Mouse (Mus musculus): ENCODE measurements around the gene BC005537. TPM values are rescaled to one million over a fixed set of nuclear protein-coding genes. Genes with fewer than 3 reads are reported as not detected.
A peak's percentile ranks its signal among the peaks of the same experiment; 100 is the strongest.

The BC005537 gene
- polyA plus RNA-seq, 1 experiment from 2014 or later, result 43.7 TPM

DNA sequence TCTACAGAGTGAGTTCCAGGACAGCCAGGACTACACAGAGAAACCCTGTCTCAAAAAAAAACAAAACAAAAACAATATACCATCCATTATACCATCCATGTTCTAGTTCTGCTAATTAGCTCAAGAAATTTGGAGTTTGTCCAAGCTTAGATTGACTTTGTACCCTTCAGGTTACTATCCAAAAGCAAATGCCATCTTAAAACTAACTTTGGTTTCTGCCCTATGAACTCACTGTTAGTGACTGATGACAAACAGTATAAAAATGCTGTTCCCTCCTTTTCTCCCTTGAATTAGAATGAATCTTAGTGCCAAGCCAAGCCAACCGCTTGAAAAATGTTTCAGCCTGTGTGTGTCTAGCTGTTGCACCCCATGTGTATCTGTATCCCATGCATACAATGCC lies 13.2 kb downstream of the BC005537 start:
- H3K9ac ChIP-seq, result no peak overlapping the region
- H3K9me3 ChIP-seq (ENCODE audit: control insufficient read depth, low read length), result no peaks in the 10 kb centered on the region
- no peak overlapping the region for H3K27ac ChIP-seq
- WGBS, result 78% methylated on average over 1 of the region's 1 CpGs
- H3K4me1 ChIP-seq (replicated peaks; ENCODE audit: control insufficient read depth, insufficient read depth, low read length), result no peaks in the 10 kb centered on the region
- H3K4me2 ChIP-seq (replicated peaks), result no peak overlapping the region
- peaks cover 63% of the 10 kb centered on the region for H3K36me3 ChIP-seq (replicated peaks; ENCODE audit: control insufficient read depth, insufficient read depth)
- no peaks in the 10 kb centered on the region for H3K27me3 ChIP-seq (ENCODE audit: control insufficient read depth, insufficient read depth, low read length)
- no peak overlapping the region for H3K4me3 ChIP-seq (replicated peaks; ENCODE audit: low read length)
- ATAC-seq (ENCODE audit: low FRiP score) (no peak), DNase-seq (ENCODE audit: low spot score) (no peak)

- ATAC-seq (ENCODE audit: low FRiP score) (peak; percentile 64; the same call in 1 of the 2 replicates), DNase-seq (ENCODE audit: low spot score) (no peak)
- Histone ChIP-seq H3K4me2 (replicated peaks) (no peak overlapping the region), H3K27me3 (ENCODE audit: control insufficient read depth, insufficient read depth, low read length) (no peaks in the 10 kb centered on the region), H3K36me3 (replicated peaks; ENCODE audit: control insufficient read depth, insufficient read depth) (peaks cover 45% of the 10 kb centered on the region), H3K9ac (no peak overlapping the region), H3K4me3 (replicated peaks; ENCODE audit: low read length) (no peak overlapping the region), H3K4me1 (replicated peaks; ENCODE audit: control insufficient read depth, insufficient read depth, low read length) (no peaks in the 10 kb centered on the region), H3K9me3 (ENCODE audit: control insufficient read depth, low read length) (no peaks in the 10 kb centered on the region), H3K27ac (no peak overlapping the region)
- 71% methylated on average over 4 of the region's 4 CpGs for WGBS
Observed at GRCm38 (mm10) chr13:24816125-24817092, 15.0 kb downstream of the BC005537 start.

- 86% methylated on average over 1 of the region's 1 CpGs for WGBS
- Histone ChIP-seq H3K9ac (no peak overlapping the region), H3K27ac (no peak overlapping the region), H3K4me2 (replicated peaks) (no peak overlapping the region), H3K9me3 (ENCODE audit: control insufficient read depth, low read length) (no peaks in the 10 kb centered on the region), H3K27me3 (ENCODE audit: control insufficient read depth, insufficient read depth, low read length) (no peaks in the 10 kb centered on the region), H3K36me3 (replicated peaks; ENCODE audit: control insufficient read depth, insufficient read depth) (peaks cover 14% of the 10 kb centered on the region), H3K4me3 (replicated peaks; ENCODE audit: low read length) (no peak overlapping the region), H3K4me1 (replicated peaks; ENCODE audit: control insufficient read depth, insufficient read depth, low read length) (no peaks in the 10 kb centered on the region)
- ATAC-seq (ENCODE audit: low FRiP score) (no peak), DNase-seq (ENCODE audit: low spot score) (no peak)
Observed at GRCm38 (mm10) chr13:24819931-24820330, 18.5 kb downstream of the BC005537 start.

DNA sequence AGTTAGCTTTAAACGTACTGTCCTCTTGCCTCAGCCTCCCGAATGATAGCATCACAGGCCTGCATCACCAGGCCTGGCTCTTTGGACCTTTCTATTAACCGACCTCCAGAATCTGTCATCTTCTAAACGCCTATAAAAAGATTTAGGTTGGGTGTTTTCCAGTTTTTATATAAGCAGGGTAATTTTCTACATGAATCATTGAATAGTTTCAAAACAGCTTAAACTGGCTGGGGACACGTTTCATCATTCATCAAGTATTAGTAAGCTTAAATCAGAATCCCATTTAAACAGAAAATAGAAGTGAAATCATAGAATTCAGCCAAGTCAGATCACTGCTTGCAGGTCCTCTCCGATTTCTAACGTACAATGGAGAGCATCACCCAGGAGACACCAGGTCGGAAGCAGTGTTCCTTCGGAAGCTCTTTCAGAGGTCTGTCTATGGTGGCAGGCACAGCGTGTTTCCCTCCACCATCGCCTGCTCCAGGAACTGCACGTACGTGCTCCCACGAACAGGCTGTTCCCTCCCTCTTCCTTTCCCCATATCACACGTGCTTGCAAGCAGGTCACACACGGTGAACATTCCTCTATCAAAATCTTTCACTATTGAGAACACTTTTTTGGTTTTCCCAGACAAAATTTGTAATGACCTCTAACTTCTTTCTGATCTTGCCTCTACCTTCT lies 21.3 kb downstream of the BC005537 start:
- WGBS, result 93% methylated on average over 16 of the region's 16 CpGs
- no peak overlapping the region for H3K9ac ChIP-seq
- ATAC-seq (ENCODE audit: low FRiP score) (no peak), DNase-seq (ENCODE audit: low spot score) (no peak)
- no peaks in the 10 kb centered on the region for H3K4me1 ChIP-seq (replicated peaks; ENCODE audit: control insufficient read depth, insufficient read depth, low read length)
- H3K4me2 ChIP-seq (replicated peaks), result no peak overlapping the region
- H3K36me3 ChIP-seq (replicated peaks; ENCODE audit: control insufficient read depth, insufficient read depth), result 0 out of 2 replicates have a peak, but pooled peaks cover 3% of the 10 kb centered on the region
- no peak overlapping the region for H3K4me3 ChIP-seq (replicated peaks; ENCODE audit: low read length)
- H3K27me3 ChIP-seq (ENCODE audit: control insufficient read depth, insufficient read depth, low read length), result no peaks in the 10 kb centered on the region
- no peaks in the 10 kb centered on the region for H3K9me3 ChIP-seq (ENCODE audit: control insufficient read depth, low read length)
- H3K27ac ChIP-seq, result no peak overlapping the region

GRCm38 (mm10) chr13:24824647-24825046 lies 23.2 kb downstream of the BC005537 start:
- Histone ChIP-seq H3K36me3 (replicated peaks; ENCODE audit: control insufficient read depth, insufficient read depth) (no peaks in the 10 kb centered on the region), H3K9me3 (ENCODE audit: control insufficient read depth, low read length) (no peaks in the 10 kb centered on the region), H3K4me1 (replicated peaks; ENCODE audit: control insufficient read depth, insufficient read depth, low read length) (no peaks in the 10 kb centered on the region), H3K9ac (no peak overlapping the region), H3K4me3 (replicated peaks; ENCODE audit: low read length) (no peak overlapping the region), H3K27ac (no peak overlapping the region), H3K4me2 (replicated peaks) (no peak overlapping the region), H3K27me3 (ENCODE audit: control insufficient read depth, insufficient read depth, low read length) (no peaks in the 10 kb centered on the region)
- DNase-seq (ENCODE audit: low spot score) (no peak), ATAC-seq (ENCODE audit: low FRiP score) (no peak)
- WGBS, result 97% methylated on average over 4 of the region's 4 CpGs

GRCm38 (mm10) chr13:24825587-24825986 lies 24.1 kb downstream of the BC005537 start:
- Histone ChIP-seq H3K27me3 (ENCODE audit: control insufficient read depth, insufficient read depth, low read length) (no peaks in the 10 kb centered on the region), H3K9ac (no peak overlapping the region), H3K4me1 (replicated peaks; ENCODE audit: control insufficient read depth, insufficient read depth, low read length) (peaks cover 2% of the 10 kb centered on the region), H3K36me3 (replicated peaks; ENCODE audit: control insufficient read depth, insufficient read depth) (no peaks in the 10 kb centered on the region), H3K27ac (no peak overlapping the region), H3K9me3 (ENCODE audit: control insufficient read depth, low read length) (no peaks in the 10 kb centered on the region), H3K4me3 (replicated peaks; ENCODE audit: low read length) (no peak overlapping the region), H3K4me2 (replicated peaks) (no peak overlapping the region)
- DNase-seq (ENCODE audit: low spot score), result no peak
- no peak for ATAC-seq (ENCODE audit: low FRiP score)
- WGBS, result 87% methylated on average over 4 of the region's 4 CpGs

- Histone ChIP-seq H3K4me2 (replicated peaks) (no peak overlapping the region), H3K36me3 (replicated peaks; ENCODE audit: control insufficient read depth, insufficient read depth) (no peaks in the 10 kb centered on the region), H3K9me3 (ENCODE audit: control insufficient read depth, low read length) (no peaks in the 10 kb centered on the region), H3K4me3 (replicated peaks; ENCODE audit: low read length) (no peak overlapping the region), H3K27ac (no peak overlapping the region), H3K9ac (no peak overlapping the region), H3K27me3 (ENCODE audit: control insufficient read depth, insufficient read depth, low read length) (no peaks in the 10 kb centered on the region), H3K4me1 (replicated peaks; ENCODE audit: control insufficient read depth, insufficient read depth, low read length) (peaks cover 5% of the 10 kb centered on the region)
- WGBS, result 90% methylated on average over 7 of the region's 7 CpGs
- DNase-seq (ENCODE audit: low spot score) (no peak), ATAC-seq (ENCODE audit: low FRiP score) (no peak)
Observed at GRCm38 (mm10) chr13:24826116-24826515, 24.7 kb downstream of the BC005537 start.

DNA sequence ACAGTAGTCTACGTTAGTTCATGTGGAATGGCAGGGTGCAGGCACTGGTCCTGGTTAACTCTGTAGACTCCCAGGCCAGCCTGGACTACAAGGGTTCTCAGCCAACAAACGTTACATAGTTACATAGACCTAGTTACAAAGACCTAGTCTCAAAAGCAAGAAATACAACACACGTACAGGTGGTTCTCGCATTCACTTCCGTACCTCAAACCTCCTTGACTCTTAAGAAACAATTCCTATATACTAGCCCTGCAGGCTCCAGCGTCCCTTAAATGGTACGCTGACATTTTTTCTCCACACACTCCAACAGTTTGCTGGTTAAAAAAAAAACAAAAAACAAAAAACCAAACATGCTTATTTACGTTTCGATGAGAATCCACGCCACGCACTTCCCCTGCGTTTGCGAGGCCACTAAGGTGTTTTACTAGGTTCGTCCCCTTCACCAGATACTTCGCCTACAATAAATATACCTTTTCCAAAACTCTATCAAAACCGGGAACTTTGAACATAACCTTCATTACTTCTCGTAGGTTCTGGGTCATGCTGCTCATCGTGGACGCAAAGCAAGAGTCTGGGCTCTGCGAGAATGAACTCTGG lies 29.4 kb downstream of the BC005537 start:
- ATAC-seq (ENCODE audit: low FRiP score), result no peak
- Histone ChIP-seq H3K27ac (no peak overlapping the region; the same call in 1 of the 2 replicates), H3K4me2 (replicated peaks) (peak overlapping the region; percentile 73), H3K4me3 (replicated peaks; ENCODE audit: low read length) (peak overlapping the region; percentile 77), H3K36me3 (replicated peaks; ENCODE audit: control insufficient read depth, insufficient read depth) (no peaks in the 10 kb centered on the region), H3K9ac (peak overlapping the region; percentile 52), H3K4me1 (replicated peaks; ENCODE audit: control insufficient read depth, insufficient read depth, low read length) (peaks cover 27% of the 10 kb centered on the region), H3K9me3 (ENCODE audit: control insufficient read depth, low read length) (no peaks in the 10 kb centered on the region), H3K27me3 (ENCODE audit: control insufficient read depth, insufficient read depth, low read length) (no peaks in the 10 kb centered on the region)
- 4% methylated on average over 20 of the region's 20 CpGs for WGBS
- DNase-seq (ENCODE audit: low spot score), result no peak
